Mouse (Mus musculus) T-helper 17 cell (primary cell): ENCODE results near the gene Rab35.

Source experiments
- in situ Hi-C, 2 experiments: fragments of 300-600 bp; cut with MboI, MseI; formaldehyde crosslinking; loops; 1 replicate in 1 of 2; 2 replicates in 1 of 2; pipeline ENCODE4 v1.15.1; 2025; ENCODE audit warnings: high pct_unique_total_duplicates in 2 of 2

The Rab35 gene

DNA sequence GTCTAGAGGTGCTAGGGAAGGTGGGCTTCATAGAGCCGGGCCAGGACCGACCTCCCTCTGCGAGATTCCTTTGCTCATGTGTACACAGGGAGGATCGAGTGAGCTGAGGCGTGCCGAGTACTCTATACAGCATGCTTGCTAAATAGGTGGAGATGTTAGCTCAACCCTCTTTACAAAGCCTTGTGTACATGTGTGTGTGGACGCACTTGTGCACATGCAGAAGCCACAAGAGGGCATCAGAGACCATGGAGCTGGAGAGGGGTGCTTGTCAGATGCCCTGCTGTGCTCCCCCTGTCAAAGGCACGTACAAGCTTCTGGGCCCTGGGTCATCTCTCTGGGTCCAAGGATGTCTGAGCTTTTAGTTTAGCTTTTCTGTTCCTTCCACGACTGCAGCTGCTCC is 12.5 kb downstream of the Rab35 start:
- in situ Hi-C loops = no loop called here

GRCm38 (mm10) chr5:115648876-115649275 is 17.2 kb downstream of the Rab35 start:
- in situ Hi-C loops = no loop called here

DNA sequence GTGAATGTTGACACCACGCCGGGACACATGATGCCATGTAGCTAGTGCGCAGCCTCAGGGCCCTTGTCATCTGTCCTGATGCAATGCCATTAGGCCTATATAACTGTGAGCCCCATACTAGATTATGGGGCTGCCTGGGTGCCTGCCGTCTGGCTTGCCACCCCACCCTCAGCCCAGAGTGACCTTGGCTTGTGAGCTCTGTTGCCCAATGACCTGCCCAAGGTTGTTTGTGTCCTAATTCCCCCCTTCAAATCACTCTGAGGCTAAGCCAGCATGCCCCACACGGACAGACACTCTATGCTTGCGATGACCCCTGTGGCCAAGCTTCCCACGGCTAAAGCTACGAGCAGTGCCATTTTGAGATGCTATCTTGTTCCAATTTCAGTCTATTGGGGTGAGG is 18.0 kb downstream of the Rab35 start:
- in situ Hi-C loops = loop anchor here in 1 of 2 experiments (5.0 kb wide), 1 partner anchor 98 kb away; no protein-coding TSS in a partner anchor

GRCm38 (mm10) chr5:115650885-115651284 is 19.2 kb downstream of the Rab35 start:
- in situ Hi-C loops = loop anchor here in 1 of 2 experiments (5.0 kb wide), 1 partner anchor 96 kb away; no protein-coding TSS in a partner anchor

DNA sequence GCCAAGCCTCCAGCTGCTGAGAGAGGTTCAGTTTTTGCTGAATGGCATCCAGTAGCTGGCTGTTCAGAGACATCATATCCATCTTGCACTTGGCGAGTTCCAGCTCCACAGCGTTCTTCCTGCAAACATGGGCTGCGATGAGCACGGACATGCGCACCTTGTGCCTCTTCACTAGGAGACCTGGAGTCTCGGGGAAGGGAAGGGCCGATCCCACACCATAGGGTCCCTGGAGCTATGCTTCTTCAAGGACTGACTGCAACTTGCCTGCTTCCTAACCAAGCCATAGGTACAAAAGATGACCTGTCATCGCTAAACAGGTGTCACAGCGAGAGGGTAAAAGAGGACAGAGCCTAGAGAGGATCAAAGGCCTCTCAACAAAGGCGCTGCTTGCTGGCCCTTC is 20.1 kb downstream of the Rab35 start:
- in situ Hi-C loops = loop anchor here in 1 of 2 experiments (5.0 kb wide), 1 partner anchor 95 kb away; no protein-coding TSS in a partner anchor

GRCm38 (mm10) chr5:115652681-115653575 is 21.2 kb downstream of the Rab35 start:
- in situ Hi-C loops = loop anchor here in 1 of 2 experiments (5.0 kb wide), 1 partner anchor 94 kb away; no protein-coding TSS in a partner anchor

GRCm38 (mm10) chr5:115653776-115654175 is 22.1 kb downstream of the Rab35 start:
- in situ Hi-C loops = loop anchor here in 1 of 2 experiments (5.0 kb wide), 1 partner anchor 94 kb away; no protein-coding TSS in a partner anchor

- in situ Hi-C loops = no loop called here
Measured at GRCm38 (mm10) chr5:115656677-115657076, 25.0 kb downstream of the Rab35 start.

DNA sequence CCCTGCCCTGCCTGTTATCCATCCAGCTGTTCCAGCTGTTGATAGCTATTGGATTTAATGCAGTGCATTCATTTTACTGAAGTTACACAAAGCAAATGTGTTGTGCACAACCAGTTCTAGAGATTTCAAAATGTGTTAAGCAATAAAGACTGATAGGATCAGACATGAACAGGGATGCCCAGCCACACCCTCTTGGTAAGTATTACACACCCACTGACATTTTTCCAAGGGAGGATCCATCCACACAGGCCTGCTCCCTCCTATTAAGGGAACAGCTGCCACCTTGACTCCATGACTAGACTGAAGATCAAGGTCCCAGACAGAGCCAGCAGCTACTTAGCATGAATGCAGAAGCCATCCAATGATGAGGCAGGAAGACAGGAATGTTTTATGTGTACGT is 25.5 kb downstream of the Rab35 start:
- in situ Hi-C loops = no loop called here

DNA sequence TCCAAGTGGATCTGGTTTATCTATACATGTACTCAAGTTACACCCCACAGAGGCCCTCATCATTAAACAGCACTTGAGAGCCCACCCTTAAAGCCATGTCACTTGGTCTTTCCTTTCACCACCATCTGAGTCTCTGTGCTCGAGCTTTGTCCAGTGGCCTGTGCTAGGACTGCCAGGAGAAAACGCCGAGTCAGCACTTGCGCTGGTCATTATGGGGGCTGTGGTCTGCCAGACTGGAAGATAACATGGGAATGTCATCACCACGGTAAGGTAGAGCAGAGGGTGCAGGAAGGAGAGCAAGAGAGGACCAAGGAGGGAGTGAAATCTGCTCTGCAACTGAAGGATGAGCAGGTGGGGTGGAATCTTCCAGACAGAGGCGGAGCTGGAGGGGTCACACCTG is 26.6 kb downstream of the Rab35 start:
- in situ Hi-C loops = no loop called here

- in situ Hi-C loops = loop anchor here in 1 of 2 experiments (10.0 kb wide), 1 partner anchor 172 kb away; no protein-coding TSS in a partner anchor
Measured at GRCm38 (mm10) chr5:115662658-115663057, 30.9 kb downstream of the Rab35 start.

GRCm38 (mm10) chr5:115666366-115667065 is 34.8 kb downstream of the Rab35 start:
- in situ Hi-C loops = loop anchor here in 1 of 2 experiments (10.0 kb wide), 1 partner anchor 168 kb away; no protein-coding TSS in a partner anchor

DNA sequence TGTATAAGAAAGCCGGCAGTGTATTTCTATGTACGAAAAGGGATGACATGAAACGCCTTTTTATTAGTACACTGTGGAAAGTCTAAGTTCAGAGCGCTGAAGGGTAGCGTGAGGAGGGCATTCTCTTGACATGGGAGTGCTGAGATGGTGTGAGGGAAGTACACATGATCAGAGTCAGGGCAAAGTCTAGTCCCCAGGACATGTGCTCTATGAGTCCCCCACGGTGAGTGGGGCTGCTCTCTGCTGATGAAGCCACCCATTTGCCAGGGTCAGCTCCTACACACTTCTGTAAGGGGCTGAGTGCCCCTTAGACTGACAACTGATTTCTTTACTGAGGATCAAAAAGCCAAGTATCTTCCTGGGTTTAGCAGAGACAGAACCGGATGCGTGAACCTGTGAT is 35.5 kb downstream of the Rab35 start:
- in situ Hi-C loops = loop anchor here in 1 of 2 experiments (10.0 kb wide), 1 partner anchor 168 kb away; no protein-coding TSS in a partner anchor

GRCm38 (mm10) chr5:115667894-115668293 is 36.2 kb downstream of the Rab35 start:
- in situ Hi-C loops = loop anchor here in 1 of 2 experiments (10.0 kb wide), 1 partner anchor 167 kb away; no protein-coding TSS in a partner anchor

- in situ Hi-C loops = loop anchor here in 1 of 2 experiments (10.0 kb wide), 1 partner anchor 166 kb away; no protein-coding TSS in a partner anchor
Measured at GRCm38 (mm10) chr5:115668986-115669385, 37.3 kb downstream of the Rab35 start.

- in situ Hi-C loops = loop anchor here in 1 of 2 experiments (10.0 kb wide), 1 partner anchor 165 kb away; no protein-coding TSS in a partner anchor
Measured at GRCm38 (mm10) chr5:115669974-115670373, 38.3 kb downstream of the Rab35 start.

DNA sequence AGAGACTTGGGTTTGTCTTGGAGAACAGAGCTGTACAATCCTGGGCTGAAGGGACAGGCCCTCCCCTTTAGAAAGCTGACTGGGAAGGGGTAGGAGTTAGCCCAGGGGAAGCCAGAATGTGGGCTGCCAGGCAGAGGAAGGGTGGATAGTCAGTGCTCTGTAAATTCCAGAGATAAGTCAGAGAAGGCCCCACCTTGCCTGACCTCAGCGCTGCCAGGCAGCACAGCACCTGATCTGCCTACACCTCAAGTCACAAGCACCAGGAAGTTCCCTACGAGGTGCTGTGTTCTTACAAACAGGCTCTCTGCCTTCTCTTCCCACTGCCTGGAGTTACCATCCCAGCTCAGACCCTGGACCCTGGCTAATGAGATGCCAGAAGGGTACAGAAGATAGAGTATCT is 38.7 kb downstream of the Rab35 start:
- in situ Hi-C loops = no loop called here

GRCm38 (mm10) chr5:115671846-115672245 is 40.1 kb downstream of the Rab35 start:
- in situ Hi-C loops = no loop called here

DNA sequence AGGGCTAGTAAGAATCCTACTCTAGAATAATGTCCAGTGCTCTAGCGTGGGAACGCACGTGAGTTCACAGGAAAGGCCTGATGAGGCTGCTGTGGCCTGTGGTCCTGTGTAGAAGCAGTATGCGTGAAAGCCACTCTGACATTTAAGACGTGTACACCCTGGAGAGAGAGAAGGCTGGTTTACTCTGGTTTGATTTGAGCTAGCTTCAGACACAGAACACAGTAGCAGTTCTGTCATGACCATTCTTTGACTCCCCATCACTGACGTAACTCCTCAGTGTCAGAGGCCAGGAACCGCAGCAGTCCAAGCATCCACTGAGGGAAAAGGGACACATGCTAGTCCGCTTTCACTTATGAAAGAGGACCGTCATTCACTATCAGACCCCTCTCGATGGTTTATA is 53.4 kb downstream of the Rab35 start:
- in situ Hi-C loops = no loop called here

DNA sequence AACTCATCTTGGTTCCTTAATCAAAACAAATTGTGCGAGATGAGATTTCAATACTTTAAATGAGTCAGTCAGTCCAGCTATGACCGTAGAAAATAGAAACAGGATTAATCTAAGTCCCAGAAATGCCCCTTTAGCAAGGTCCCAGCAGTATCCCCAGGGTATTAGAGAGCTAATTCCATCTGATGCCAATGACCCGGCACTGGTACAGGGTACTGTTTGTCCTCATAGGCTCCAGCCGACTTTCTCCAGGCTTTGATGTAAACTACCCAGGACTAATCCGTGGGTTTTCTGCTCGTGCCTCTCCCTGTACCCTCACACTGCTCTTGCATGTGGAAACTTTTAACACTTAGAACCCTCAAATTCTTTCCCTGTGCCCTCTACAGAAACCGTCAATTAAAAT is 55.0 kb downstream of the Rab35 start:
- in situ Hi-C loops = no loop called here

- in situ Hi-C loops = no loop called here
Measured at GRCm38 (mm10) chr5:115693271-115693670, 61.6 kb downstream of the Rab35 start.
